Mouse (Mus musculus): ENCODE measurements at regions not wholly inside any gene's neighbourhood (a gene's known extent, or its start where the extent isn't known, plus 50 kb on each side); places are given as distances from the start of the nearest gene placed in this dataset.

GRCm38 (mm10) chr5:102424636-102425242 is 56.5 kb upstream of the Arhgap24 start:
- TF ChIP-seq GATA1 (IDR thresholded peaks at IDR 0.05; ENCODE audit: borderline replicate concordance, low read length), result no peak
- no peak for TF ChIP-seq FLI1 (IDR thresholded peaks at IDR 0.05; ENCODE audit: low read length)
